Mouse (Mus musculus) megakaryocyte, adult 5-6 weeks (primary cell): ENCODE measurements around the gene Avil. TPM values are rescaled to one million over a fixed set of nuclear protein-coding genes. Genes with fewer than 3 reads are reported as not detected.

Experiments used
- ATAC-seq: 2 replicates; pipeline ENCODE4 v1.8.0; 2016; ENCODE audit warnings: mild to moderate bottlenecking, inconsistent platforms; ENCODE audit not compliant: poor library complexity, severe bottlenecking
- total RNA-seq, 2 experiments: library from RNA; stranded (forward) in 1 of 2; stranded (reverse) in 1 of 2; fragments of 153-499, 151-499 nt in 1 of 2; fragments of 221-1000, 200-1000 nt in 1 of 2; gene quantifications; 2 replicates each; pipeline versions ENCODE4 v1.2.3 to v1.2.4; 2015 to 2017

Avil gene
- total RNA-seq (2015) (0.07 TPM in 1 of 2 replicates, not detected in the other), total RNA-seq (2017) (0.04 and 0.16 TPM in 2 replicates)

DNA sequence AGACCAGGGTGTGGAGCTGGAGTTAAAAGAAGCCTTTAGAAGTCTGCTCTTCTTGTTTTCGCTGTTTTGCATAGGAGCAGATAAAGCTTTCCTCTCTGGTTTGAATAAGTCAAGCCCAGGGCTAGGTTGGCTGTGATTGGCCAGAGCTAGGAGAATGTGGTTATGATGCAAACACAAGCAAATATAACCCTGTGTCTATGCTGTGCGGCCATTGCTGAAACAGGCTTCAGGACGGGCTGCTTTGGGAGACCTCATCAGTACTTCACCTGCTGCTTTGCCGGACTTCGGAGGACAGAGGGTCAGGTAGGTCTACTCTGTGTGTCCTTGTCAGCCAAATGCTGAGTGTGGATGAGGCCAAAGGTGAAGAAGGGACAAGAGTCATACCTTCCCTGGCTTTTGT is at the start of gene Avil:
TSS of gene Avil (plus strand) at position 181 of the 400 bp plus-strand sequence.
- ATAC-seq = no peak

DNA sequence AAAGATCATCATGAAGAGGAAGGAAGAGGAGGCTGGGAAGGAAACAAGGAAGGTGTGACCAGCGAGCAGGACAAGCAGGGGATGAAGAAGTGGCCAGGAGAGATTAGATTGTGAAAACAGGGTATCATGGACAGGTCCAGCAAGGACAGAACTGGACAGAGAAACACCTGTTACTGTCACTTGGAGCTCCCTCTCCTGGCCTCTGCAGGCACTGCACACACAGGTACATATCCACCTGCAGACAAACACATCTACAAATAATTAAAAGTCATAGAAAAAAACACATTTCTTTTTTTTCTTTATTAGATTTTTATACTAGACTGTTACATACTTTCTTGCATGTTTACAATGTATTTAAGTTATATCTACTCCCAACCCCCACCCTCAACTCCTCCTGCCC is 48.1 kb upstream of the Avil start:
- ATAC-seq = no peak

DNA sequence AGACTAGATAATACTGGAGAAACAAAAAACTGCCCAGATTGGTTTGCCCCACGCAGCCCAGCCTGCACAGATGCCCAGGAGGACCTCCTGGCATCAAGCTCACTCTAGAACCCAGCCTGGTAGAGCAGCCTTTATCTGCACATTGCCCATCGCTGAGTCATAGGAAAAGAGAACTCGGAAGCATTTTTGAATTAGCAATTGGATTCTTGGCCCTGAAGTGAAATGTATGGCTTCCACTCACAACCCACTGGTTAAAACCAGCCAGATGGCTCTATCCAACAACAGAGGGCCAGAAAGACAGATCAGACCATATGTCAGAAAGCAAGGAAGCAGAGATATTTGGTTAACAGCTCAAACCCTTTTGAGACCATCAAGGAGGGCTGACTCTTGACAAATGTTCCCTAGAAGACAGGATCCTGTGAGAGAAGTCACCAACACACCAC is 47.5 kb upstream of the Avil start:
- no peak for ATAC-seq

DNA sequence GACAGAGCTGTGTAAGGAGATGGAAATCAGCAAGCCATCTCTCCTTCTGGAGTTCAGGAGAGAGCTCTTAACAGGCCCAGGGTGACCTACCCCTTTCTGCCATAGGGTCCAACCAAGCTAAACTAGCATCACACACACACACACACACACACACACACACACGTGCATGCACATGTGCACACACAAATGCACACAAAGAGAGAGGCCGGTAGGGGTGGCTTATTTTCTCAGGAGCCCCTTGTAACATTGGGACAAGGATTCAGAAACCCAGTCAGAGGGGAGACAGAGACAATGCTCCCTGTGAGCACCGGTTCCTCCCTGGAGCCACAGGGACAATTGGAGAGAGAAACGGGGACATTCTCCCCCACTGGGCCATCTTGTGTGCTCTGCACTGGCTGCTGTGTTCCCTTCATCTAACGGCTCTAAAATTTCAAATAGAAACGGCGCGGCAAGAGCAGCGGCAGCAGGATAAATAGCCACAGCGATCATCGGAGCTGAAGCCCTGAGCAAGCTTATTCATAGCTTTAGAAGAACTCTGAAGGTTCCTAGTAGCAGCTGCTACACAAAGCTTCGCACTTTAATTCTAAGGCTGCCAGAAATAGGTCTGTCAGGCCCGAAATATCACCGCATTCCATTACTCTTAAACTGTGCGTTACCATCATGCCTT is 43.7 kb upstream of the Avil start:
- no peak for ATAC-seq

DNA sequence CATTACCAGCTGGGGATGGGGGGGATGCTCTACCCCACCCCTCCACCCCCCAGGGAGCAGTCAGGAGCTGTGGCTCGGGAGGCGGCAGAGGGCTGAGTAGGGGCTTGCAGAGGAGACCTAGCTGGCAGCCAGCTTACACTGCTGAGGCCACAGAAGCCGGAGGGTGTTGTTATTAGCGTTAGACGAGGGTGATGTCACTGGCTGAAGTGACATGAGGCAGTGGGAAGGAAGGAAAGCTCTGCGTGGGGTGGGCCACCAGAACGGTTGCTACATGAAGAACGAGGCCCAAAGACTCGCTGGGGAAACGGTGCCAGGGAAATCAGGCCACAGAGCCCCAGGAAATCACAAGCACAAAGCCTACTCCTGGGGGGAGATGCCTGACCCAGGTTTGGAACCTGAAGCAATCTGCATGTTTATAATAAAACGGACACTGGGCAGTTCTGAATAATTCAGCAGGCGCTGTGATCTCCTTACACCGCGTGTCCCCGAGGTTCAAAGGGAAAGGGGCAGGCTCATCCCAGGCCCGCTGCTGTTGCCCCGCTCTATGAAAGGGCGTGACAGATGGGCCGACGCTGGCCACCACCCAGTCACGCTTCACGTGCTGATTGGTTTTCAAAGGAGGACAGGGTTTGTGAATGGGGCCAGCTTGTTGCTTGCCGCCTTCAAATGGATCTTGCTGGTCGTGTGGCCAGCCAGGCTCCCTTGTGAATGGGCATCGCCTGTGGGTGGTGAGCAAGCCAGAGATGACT is 43.0 kb upstream of the Avil start:
- peak; percentile 63 for ATAC-seq

DNA sequence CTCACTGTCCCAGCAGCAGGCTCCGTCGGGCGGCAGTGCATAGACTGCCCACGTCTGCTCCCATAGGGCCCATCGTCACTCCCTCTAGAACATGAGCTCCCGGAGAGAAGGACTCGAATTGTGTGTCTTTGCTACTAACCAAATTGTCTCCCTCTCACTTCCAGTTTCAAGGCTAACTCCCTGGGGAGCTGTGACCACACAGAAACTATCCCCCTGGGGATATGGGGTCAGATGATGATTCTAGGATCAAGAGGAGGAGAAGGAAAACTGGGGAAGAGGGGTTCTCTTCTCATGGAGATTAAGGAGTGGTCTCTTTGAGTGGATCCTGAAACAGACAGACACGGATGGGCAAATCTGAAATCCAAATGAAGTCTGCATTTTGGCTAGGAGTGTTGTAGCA is 40.0 kb upstream of the Avil start:
- no peak for ATAC-seq

DNA sequence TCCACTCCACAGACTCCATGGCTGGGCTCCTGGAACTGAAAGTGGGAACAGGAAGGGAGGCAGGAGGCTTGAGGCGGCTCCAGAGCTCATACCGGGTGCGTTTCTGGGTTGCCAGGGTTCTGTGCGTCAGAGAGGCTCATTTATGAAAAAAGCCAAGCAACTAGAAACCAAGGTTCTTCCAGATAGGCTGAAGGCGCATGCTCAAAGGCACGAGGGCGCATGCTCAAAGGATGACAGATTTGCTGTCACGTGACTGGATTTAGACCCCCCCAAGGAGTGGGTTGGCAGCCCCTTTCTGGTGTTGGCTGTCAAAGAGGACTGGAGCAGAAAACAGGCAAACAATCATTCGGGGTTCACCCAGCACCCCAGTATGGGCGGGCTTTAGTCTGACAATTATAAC is 38.8 kb upstream of the Avil start:
- ATAC-seq = no peak

DNA sequence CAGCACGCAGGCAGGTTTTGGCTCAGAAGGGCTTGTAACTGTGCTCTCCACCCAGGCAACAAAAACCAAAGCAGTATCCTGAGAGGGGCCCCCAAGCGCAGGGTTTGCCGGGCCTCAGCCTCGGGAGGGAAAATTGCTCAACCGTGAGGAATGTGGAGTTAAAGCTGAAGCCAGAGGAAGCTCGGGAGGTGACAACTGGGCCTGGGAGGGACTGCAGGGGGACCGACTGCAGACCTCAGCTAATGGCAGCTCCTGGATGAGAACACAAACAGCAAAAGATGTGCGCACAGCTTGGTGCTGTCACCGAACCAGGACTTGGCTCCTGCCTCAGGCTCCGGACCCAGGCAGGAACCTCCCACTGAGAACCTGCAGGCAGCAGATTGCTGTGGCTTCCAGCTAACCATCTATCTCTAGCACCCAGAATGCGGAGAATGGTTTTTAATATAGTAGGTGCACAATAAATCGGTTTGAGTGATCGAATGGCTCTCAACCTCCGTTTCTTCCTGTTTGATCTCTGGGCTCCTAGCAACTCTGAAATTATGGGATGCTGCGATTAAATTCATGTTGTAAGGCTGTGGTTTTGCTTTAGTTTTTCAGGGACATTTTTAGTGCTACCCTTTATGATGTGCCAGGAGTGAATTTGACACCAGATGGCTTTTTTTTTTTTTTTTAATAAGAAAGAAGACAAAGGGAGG is 38.1 kb upstream of the Avil start:
- no peak for ATAC-seq

DNA sequence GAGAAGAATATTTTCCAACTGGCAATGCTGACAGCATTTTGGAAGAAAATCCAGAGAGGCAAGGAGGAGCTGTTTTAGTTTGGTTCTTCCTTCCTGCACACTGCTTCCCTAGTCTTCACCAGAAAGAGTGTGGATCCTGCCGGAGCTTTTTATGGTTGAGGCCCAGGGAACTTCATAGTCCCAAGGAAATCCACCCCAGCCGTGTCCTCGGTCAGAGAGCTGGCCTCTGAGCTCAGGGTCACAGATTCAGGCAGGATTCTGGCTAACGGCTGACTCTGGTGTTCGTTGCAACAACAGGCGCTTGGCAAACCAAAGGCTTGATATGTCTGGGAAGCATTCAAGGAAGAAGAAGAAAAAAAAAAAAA is 37.6 kb upstream of the Avil start:
- no peak for ATAC-seq

DNA sequence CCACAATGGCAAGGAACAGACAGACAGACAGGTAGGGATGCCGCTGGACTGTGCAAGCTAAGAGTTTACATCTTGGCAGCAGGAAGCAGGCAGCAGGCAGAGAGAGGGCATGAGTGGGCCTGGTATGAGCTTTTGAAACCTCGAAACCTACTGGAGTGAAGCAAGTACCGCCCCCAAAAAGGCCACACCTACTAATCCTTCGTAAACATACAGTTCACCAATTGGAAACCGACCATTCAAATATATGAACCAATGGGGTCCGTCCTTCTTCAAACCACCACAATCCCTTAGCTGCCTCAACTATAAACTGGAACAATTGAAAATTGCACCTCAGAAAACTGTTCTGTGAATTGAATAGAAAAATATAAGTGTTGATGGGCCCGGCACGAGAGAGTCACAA is 36.7 kb upstream of the Avil start:
- no peak for ATAC-seq

DNA sequence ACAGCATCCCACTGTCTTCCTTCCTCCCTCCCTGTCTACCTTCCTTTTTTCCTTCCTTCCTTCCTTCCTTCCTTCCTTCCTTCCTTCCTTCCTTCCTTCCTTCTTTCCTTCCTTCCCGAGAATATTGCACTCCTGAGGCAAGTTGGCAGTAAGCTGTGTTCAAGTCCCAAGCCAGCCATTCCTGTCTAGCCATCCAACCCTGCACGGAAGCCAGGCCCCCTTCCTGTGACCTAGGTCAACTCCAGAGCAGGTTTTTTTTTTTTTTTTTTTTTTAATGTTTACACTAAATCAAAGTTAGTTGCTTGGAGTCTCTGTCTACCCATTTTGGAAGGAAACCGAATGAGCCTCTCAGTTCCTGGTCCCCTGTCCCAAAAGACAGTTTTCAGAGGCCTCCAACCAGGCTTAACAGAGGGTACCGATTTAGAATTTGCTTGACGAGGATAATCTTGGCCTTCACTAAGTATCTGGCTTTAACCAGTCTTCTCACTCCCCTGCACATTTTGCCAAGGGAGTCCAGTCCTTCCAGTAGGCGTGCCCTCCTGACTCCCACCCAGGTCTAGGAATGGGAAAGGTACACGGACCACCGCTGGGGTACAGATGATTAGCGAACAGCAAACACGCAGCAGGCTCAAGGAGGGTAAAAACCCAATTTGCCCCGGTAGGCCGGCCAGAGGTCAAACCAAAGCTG is 29.0 kb upstream of the Avil start:
- ATAC-seq = no peak

DNA sequence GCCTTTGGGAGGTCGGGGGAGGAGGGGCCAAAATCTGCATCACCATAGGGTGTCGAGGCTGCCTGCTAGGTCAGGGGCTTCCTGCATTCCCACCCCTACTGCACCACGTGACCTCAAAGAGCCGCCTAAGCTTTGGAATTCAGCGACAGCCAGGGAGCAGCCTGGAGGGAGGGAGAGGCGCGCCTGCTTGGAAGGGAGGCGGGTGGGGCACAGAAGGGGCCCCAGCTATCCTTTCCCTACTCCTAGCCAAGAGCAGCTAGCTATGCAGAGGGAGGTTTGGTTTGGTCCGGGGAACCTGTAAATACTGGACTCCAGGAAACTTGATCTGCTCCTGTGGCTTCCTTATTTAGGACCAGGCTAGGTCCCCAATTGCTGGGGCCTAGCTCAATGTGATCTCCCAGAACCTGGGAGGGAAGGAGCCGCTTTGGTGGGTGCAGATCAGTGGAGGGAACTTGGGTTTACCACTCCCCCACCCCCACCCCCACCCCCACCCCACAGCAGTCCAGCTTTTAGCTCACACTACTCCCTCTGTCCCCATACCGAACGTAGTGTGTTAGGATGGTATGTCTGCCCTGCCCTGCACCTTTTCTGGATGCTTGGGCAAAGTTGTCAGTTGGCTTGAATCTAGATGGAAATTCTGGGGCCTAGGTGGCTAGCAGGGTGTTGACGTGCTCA is 28.3 kb upstream of the Avil start:
- ATAC-seq = no peak

DNA sequence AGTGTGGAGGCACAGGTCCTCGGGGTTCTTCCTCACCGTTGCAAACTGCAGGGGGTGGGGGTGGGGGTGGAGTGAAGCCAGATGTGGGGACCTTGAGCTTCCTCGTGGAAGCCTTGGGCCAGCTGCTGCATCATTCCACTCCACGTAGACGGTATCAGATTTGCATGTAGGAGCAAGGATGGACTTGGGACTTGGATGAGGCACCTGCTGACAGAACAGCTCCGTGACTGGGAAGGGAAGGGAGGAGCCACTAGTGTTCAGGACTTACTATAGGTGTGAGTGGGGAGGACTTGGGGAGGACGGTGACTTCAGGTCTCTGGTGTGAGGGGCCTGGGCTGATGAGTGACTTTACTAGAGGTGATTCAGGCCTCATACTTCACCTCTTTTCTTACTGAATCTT is 27.5 kb upstream of the Avil start:
- no peak for ATAC-seq

DNA sequence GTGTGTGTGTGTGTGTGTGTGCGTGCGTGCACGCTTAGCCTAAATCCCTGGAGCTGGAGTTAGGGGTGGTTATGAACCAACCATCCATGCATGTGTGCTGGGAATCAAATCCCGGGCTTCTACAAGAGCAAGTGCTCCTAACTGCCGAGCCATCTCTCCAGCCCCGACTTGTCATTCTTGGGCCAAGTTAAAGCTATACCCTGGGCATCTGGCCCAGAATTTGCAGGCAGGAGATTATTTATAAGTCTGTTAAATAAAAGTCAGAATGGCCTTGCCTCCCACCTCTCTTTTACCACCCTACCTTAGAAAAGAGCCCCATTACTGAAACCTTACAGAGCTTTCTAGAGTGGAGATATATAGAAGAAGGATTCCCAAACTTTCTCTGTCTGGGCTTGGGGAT is 24.8 kb upstream of the Avil start:
- ATAC-seq = no peak

DNA sequence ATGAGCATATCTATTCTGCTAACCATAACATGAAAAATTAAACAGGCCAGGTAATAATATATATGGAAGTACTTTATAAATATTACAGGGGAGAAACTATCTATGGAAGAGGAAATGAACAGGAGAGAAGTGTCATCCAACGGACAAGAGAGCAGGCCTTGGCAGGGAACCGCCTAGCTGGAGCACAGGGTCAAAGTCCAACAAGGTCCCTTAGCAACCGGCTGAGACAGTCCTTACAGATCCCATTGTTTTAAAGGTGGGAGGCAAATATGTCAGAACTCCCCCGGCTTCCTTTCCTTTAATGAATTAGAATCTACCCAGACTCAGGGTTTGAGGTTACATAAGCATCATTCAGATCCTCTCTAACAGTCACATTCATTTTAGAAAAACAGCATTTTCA is 23.4 kb upstream of the Avil start:
- ATAC-seq = no peak

DNA sequence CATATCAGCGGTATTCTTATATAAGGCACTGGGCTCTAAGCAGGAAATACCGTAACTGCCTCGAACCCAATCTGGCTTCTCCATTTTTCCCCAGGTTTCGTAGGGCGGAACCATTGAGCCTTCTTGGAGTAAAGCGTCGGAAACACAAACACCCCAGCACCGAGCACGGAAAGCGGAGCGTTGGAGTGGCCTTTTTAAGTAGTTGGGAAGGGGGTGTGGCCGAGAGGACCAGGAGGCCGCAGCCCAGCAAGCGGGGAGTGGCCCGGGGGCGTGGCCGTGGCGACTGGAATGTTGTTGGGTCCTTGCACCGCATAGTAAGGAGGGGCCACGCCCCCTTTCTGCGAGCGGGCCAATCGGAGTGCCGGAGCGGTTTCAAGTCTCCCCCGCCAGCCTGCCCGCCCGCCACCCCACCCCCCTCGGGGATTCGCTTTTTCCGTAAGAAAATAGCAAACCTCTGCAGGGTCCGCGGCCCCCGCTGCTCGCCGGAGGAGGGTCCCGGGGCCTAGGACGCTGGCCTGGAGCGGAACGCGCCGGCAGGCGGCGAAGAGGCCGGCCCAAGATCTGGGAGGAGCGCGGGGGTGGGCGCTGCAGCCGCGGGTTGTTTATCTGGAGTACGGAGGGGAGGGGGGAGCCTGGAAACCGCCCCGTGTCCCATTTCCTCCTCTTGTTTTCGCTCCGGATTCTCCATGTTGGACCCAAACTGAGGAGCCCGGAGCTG is 22.1 kb upstream of the Avil start, which contains the start of gene Ctdsp2:
TSS of gene Ctdsp2 (plus strand) at position 441 of the 718 bp plus-strand sequence.
- ATAC-seq = peak; percentile 92

DNA sequence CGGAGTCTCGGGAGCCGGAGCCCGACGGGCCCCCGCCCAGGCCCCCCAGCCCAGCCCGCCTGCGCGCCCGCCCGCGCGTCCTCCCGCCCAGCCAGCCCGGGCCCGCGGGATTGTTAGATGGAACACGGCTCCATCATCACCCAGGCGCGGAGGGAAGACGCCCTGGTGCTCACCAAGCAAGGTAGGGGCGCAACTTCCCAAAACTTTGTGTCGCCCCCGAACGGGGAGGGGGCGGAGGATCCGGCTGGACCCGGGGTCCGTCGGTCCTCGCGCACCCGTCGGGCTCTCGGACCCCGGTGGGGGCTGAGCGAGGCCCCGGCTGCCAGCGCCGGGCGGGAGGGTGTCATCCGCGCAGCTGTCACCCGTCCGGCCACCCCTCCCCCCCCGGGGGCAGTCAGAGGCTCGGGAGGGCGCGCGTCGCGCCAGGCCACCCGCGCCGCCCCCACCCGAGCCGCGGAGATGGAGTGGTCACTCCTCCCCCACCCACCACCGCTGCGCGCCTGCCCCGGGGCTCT is 21.3 kb upstream of the Avil start:
- ATAC-seq = peak; percentile 20

DNA sequence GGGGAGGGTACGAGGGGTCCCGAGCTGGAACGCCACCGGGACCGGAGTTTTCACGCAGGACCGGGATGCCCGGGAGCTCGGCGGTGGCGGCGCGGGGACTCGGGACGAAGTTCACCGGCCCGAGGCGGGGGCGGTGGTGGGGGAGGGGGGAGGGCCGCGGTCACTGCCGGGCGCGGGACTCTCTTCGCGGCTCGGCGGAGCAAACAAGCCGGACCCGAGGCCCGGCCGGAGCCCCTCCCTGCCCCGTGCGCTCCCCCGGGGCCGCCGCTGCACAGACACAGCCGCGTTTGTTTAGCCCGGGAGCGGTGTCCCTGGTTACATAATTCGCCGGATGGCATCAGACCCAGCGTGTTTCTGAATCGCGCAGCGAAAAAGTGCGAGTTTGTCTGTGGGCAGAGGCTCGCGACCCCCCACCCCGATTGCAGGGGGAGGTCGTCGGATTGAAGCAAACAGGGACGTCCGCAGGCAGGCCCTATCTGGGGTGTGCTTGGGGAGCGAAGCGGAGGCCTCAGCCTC is 20.8 kb upstream of the Avil start:
- 0 out of 2 replicates have a peak, but pooled peaks have one; percentile 11 for ATAC-seq

DNA sequence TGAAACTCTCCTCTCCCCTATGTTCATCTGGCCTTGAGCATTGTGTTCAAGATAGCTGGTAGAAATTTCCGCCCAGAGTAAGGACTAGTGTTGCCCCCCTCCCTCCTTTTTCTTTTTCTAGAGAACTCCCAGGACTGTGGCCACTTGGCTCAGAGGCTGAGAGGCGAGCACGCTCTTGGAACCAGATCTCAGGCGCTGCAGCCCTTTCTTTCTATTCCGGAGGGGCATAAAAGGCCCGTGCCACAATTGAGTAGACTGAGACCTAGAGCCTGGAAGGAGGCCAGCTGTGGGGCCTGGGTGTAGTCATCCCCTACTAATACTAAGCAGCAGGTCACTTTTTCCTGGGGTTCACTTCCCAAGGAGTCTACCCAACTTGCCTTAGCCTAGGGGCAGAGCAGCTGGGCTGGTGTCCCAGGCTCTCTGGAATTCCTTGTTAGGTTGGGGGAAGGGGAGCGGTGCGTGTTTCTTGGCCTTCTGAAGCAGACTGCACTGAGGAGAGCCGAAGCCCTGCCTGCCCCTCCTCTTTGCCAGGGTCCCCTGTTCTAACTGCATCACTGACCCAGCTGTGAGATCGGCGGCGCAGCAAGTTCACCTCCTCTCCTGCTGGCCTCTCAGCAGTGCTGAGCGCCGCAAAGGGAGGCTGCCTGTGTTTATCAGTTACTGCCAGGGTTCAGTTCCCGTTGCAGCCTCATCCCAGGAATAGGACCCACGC is 20.1 kb upstream of the Avil start:
- ATAC-seq = no peak
